Mouse (Mus musculus) ES-E14 (cell line): ENCODE results near the gene Hipk2.

Experiments used
- CHD2 ChIP-seq: IDR thresholded peaks from 2 replicates; pipeline ENCODE4 v1.6.1; 2014; ENCODE audit warnings: mild to moderate bottlenecking, low read depth, low read length, inconsistent platforms
- HCFC1 ChIP-seq: IDR thresholded peaks from 2 replicates; pipeline ENCODE4 v1.6.1; 2012; ENCODE audit warnings: low read length, inconsistent platforms, borderline replicate concordance; ENCODE audit not compliant: insufficient read depth
- MAFK ChIP-seq: IDR thresholded peaks from 2 replicates; pipeline ENCODE4 v1.6.1; 2014; ENCODE audit warnings: mild to moderate bottlenecking, low read depth, low read length, inconsistent platforms; ENCODE audit not compliant: insufficient read depth
- ZC3H11A ChIP-seq: IDR thresholded peaks from 2 replicates; pipeline ENCODE4 v1.6.1; 2012; ENCODE audit warnings: low read depth, mild to moderate bottlenecking, inconsistent platforms, low read length, borderline replicate concordance
- ZNF384 ChIP-seq: IDR thresholded peaks from 2 replicates; pipeline ENCODE4 v1.6.1; 2012; ENCODE audit warnings: low read depth, low read length, inconsistent platforms

- TF ChIP-seq CHD2 (no peak), MAFK (no peak), ZNF384 (no peak), ZC3H11A (no peak), HCFC1 (no peak)
Measured at GRCm38 (mm10) chr6:38787134-38787533, 88.8 kb downstream of the Hipk2 start.
